Mouse (Mus musculus) embryonic facial prominence, embryonic 13.5 days (tissue): ENCODE data around the gene Gm11992. TPM values are rescaled to one million over a fixed set of nuclear protein-coding genes. Genes with fewer than 3 reads are reported as not detected.

Experiments
- ATAC-seq: fragments of 200-750 bp; cut with Nextera tagmentation; 2 replicates; pipeline ENCODE4 v1.8.0; 2017; ENCODE audit warnings: low read depth; ENCODE audit not compliant: insufficient number of reproducible peaks, insufficient read depth, low FRiP score, low TSS enrichment
- H3K27ac ChIP-seq: fragments of 300-500 bp; sonication (generic); 2 replicates; pipeline ENCODE4 v1.5.1; 2015; ENCODE audit warnings: moderate library complexity, mild to moderate bottlenecking, inconsistent platforms
- H3K27me3 ChIP-seq: fragments of 300-500 bp; sonication (generic); 2 replicates; pipeline ENCODE4 v1.6.1; 2015; ENCODE audit warnings: mild to moderate bottlenecking, inconsistent platforms
- H3K36me3 ChIP-seq: fragments of 300-500 bp; sonication (generic); 2 replicates; pipeline ENCODE4 v1.6.1; 2015; ENCODE audit warnings: mild to moderate bottlenecking, inconsistent platforms
- H3K4me1 ChIP-seq: fragments of 300-500 bp; sonication (generic); 2 replicates; pipeline ENCODE4 v1.6.1; 2015; ENCODE audit warnings: inconsistent platforms
- H3K4me2 ChIP-seq: fragments of 300-500 bp; sonication (generic); 2 replicates; pipeline ENCODE4 v1.6.1; 2015; ENCODE audit warnings: moderate library complexity, mild to moderate bottlenecking, inconsistent platforms
- H3K4me3 ChIP-seq: fragments of 300-500 bp; sonication (generic); 2 replicates; pipeline ENCODE4 v1.5.1; 2015; ENCODE audit warnings: mild to moderate bottlenecking, inconsistent platforms
- H3K9ac ChIP-seq: fragments of 300-500 bp; sonication (generic); 2 replicates; pipeline ENCODE4 v1.6.1; 2015; ENCODE audit warnings: mild to moderate bottlenecking, inconsistent platforms
- H3K9me3 ChIP-seq: fragments of 300-500 bp; sonication (generic); 2 replicates; pipeline ENCODE4 v1.6.1; 2016; ENCODE audit warnings: inconsistent platforms
- WGBS: fragments of 180-500 bp; shearing (Covaris S2); methylation state at CpG from one replicate; pipeline ENCODE4 v1.1.7; 2015; ENCODE audit warnings: mixed read lengths; 5-methylcytosine and 5-hydroxymethylcytosine counted together
- polyA plus RNA-seq: library from polyadenylated mRNA; unstranded; fragments of >200 nt; fragmentation: Nextera tagmentation; extraction: Ambion mirVana; gene quantifications from 2 replicates; pipeline ENCODE4 v1.2.1, GENCODE M21; 2015

Gene Gm11992
- 0.77 and 0.79 TPM in 2 replicates for polyA plus RNA-seq

GRCm38 (mm10) chr11:9048011-9048702 lies at the start of gene Gm11992:
Gene Gm11992, plus strand, starts transcription at chr11:9048594.
- H3K4me2 ChIP-seq, result peak within 1 kb of the TSS; percentile 92
- ATAC-seq, result peak; percentile 98
- no peaks in the 10 kb centered on the region for H3K9me3 ChIP-seq
- peaks cover 9% of the 10 kb centered on the region; the same call in 1 of the 2 replicates for H3K4me1 ChIP-seq
- H3K9ac ChIP-seq, result peak within 1 kb of the TSS; percentile 51
- H3K36me3 ChIP-seq, result no peaks in the 10 kb centered on the region
- H3K27ac ChIP-seq, result no peak within 1 kb of the TSS
- 4% methylated on average over 21 of the region's 21 CpGs for WGBS
- H3K27me3 ChIP-seq, result peaks cover 32% of the 10 kb centered on the region
- peak within 1 kb of the TSS; percentile 52 for H3K4me3 ChIP-seq

- Histone ChIP-seq H3K9me3 (no peaks in the 10 kb centered on the region), H3K27me3 (no peaks in the 10 kb centered on the region), H3K4me2 (no peak overlapping the region), H3K4me3 (no peak overlapping the region), H3K27ac (no peak overlapping the region), H3K36me3 (peaks cover 33% of the 10 kb centered on the region), H3K9ac (no peak overlapping the region), H3K4me1 (peaks cover 15% of the 10 kb centered on the region)
- 95% methylated on average over 5 of the region's 5 CpGs for WGBS
- no peak for ATAC-seq
Measured at GRCm38 (mm10) chr11:9008761-9009160, 39.6 kb upstream of the Gm11992 start.

GRCm38 (mm10) chr11:9010416-9010815 lies 38.0 kb upstream of the Gm11992 start:
- peaks cover 15% of the 10 kb centered on the region for H3K4me1 ChIP-seq
- H3K4me3 ChIP-seq, result peak overlapping the region; percentile 72
- H3K27me3 ChIP-seq, result no peaks in the 10 kb centered on the region
- peak; percentile 44 for ATAC-seq
- no peaks in the 10 kb centered on the region for H3K9me3 ChIP-seq
- 0% methylated on average over 7 of the region's 7 CpGs for WGBS
- H3K9ac ChIP-seq, result peak overlapping the region; percentile 93
- peaks cover 17% of the 10 kb centered on the region for H3K36me3 ChIP-seq
- H3K4me2 ChIP-seq, result peak overlapping the region; percentile 85
- peak overlapping the region; percentile 96 for H3K27ac ChIP-seq

GRCm38 (mm10) chr11:9010853-9011339 lies 37.5 kb upstream of the Gm11992 start, which contains the start of gene Hus1:
Gene Hus1, minus strand, starts transcription at chr11:9011191.
- WGBS, result under 1% methylated on average over 43 of the region's 43 CpGs
- Histone ChIP-seq H3K4me3 (peak within 1 kb of the TSS; percentile 72), H3K36me3 (peaks cover 12% of the 10 kb centered on the region), H3K9ac (peak within 1 kb of the TSS; percentile 93), H3K27me3 (no peaks in the 10 kb centered on the region), H3K4me1 (peaks cover 15% of the 10 kb centered on the region), H3K4me2 (peak within 1 kb of the TSS; percentile 85), H3K27ac (peak within 1 kb of the TSS; percentile 96), H3K9me3 (no peaks in the 10 kb centered on the region)
- peak; percentile 92 for ATAC-seq

- Histone ChIP-seq H3K4me3 (peak overlapping the region; percentile 72), H3K4me1 (peaks cover 15% of the 10 kb centered on the region), H3K9ac (peak overlapping the region; percentile 93), H3K27ac (peak overlapping the region; percentile 96), H3K9me3 (no peaks in the 10 kb centered on the region), H3K27me3 (no peaks in the 10 kb centered on the region), H3K4me2 (peak overlapping the region; percentile 85), H3K36me3 (peaks cover 9% of the 10 kb centered on the region)
- WGBS, result 2% methylated on average over 3 of the region's 3 CpGs
- ATAC-seq, result no peak
Measured at GRCm38 (mm10) chr11:9011348-9011747, 37.0 kb upstream of the Gm11992 start.

- H3K27ac ChIP-seq, result no peak overlapping the region
- no peak overlapping the region for H3K9ac ChIP-seq
- no peak for ATAC-seq
- H3K27me3 ChIP-seq, result no peaks in the 10 kb centered on the region
- no peaks in the 10 kb centered on the region for H3K36me3 ChIP-seq
- 90% methylated on average over 3 of the region's 3 CpGs for WGBS
- peaks cover 6% of the 10 kb centered on the region for H3K4me1 ChIP-seq
- H3K9me3 ChIP-seq, result no peaks in the 10 kb centered on the region
- no peak overlapping the region for H3K4me3 ChIP-seq
- H3K4me2 ChIP-seq, result no peak overlapping the region
Measured at GRCm38 (mm10) chr11:9014740-9015139, 33.7 kb upstream of the Gm11992 start.

GRCm38 (mm10) chr11:9018491-9019267 lies 29.7 kb upstream of the Gm11992 start:
- H3K27me3 ChIP-seq, result no peaks in the 10 kb centered on the region
- H3K9me3 ChIP-seq, result no peaks in the 10 kb centered on the region
- H3K4me2 ChIP-seq, result no peak overlapping the region
- no peak overlapping the region for H3K9ac ChIP-seq
- H3K4me1 ChIP-seq, result no peaks in the 10 kb centered on the region
- no peak for ATAC-seq
- WGBS, result 62% methylated on average over 6 of the region's 6 CpGs
- H3K27ac ChIP-seq, result no peak overlapping the region
- no peaks in the 10 kb centered on the region for H3K36me3 ChIP-seq
- H3K4me3 ChIP-seq, result no peak overlapping the region

- Histone ChIP-seq H3K27ac (no peak overlapping the region), H3K9ac (no peak overlapping the region), H3K4me1 (no peaks in the 10 kb centered on the region), H3K4me3 (no peak overlapping the region), H3K4me2 (no peak overlapping the region), H3K27me3 (no peaks in the 10 kb centered on the region), H3K36me3 (no peaks in the 10 kb centered on the region), H3K9me3 (no peaks in the 10 kb centered on the region)
- 89% methylated on average over 5 of the region's 5 CpGs for WGBS
- ATAC-seq, result no peak
Measured at GRCm38 (mm10) chr11:9020207-9020606, 28.2 kb upstream of the Gm11992 start.

GRCm38 (mm10) chr11:9024782-9025181 lies 23.6 kb upstream of the Gm11992 start:
- ATAC-seq, result no peak
- H3K36me3 ChIP-seq, result no peaks in the 10 kb centered on the region
- 0 out of 2 replicates have a peak, but pooled peaks cover 3% of the 10 kb centered on the region for H3K27me3 ChIP-seq
- no peaks in the 10 kb centered on the region for H3K9me3 ChIP-seq
- no peak overlapping the region for H3K9ac ChIP-seq
- no peak overlapping the region for H3K4me3 ChIP-seq
- H3K27ac ChIP-seq, result no peak overlapping the region
- WGBS, result 78% methylated on average over 7 of the region's 7 CpGs
- H3K4me2 ChIP-seq, result no peak overlapping the region
- no peaks in the 10 kb centered on the region for H3K4me1 ChIP-seq

- Histone ChIP-seq H3K27ac (no peak overlapping the region), H3K4me2 (no peak overlapping the region), H3K27me3 (0 out of 2 replicates have a peak, but pooled peaks cover 3% of the 10 kb centered on the region), H3K9me3 (no peaks in the 10 kb centered on the region), H3K36me3 (no peaks in the 10 kb centered on the region), H3K4me3 (no peak overlapping the region), H3K4me1 (no peaks in the 10 kb centered on the region), H3K9ac (no peak overlapping the region)
- 74% methylated on average over 3 of the region's 3 CpGs for WGBS
- ATAC-seq, result no peak
Measured at GRCm38 (mm10) chr11:9025211-9025610, 23.2 kb upstream of the Gm11992 start.

- Histone ChIP-seq H3K9ac (no peak overlapping the region), H3K4me1 (no peaks in the 10 kb centered on the region), H3K4me2 (no peak overlapping the region), H3K9me3 (no peaks in the 10 kb centered on the region), H3K4me3 (no peak overlapping the region), H3K27ac (no peak overlapping the region), H3K27me3 (0 out of 2 replicates have a peak, but pooled peaks cover 3% of the 10 kb centered on the region), H3K36me3 (no peaks in the 10 kb centered on the region)
- no peak for ATAC-seq
- 76% methylated on average over 2 of the region's 2 CpGs for WGBS
Measured at GRCm38 (mm10) chr11:9031530-9031929, 16.9 kb upstream of the Gm11992 start.
